Mouse (Mus musculus): Measurements from ENCODE around the gene Gnb1.
A peak's percentile ranks its signal among the peaks of the same experiment; 100 is the strongest.

Gnb1 gene

DNA sequence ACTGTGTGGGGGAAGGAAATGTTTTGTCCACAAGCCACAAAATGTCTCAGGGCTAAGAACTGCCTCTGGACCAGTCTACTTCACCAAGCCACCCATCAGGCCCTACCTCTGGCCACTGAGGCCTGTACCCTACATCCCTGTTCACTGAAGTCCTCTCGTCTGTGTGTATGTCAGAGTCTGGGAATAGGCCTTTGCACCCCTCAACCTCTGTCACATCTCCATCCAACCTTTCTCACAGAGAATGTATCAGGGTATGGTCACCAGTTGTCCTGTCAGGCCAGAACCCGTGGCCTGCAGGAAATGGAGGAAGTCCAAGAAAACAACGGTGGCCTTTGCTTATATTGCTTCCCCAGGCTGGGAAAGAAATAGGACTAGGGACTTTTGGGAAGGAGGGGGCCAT is 5.6 kb upstream of the Gnb1 start:
- no peak for DNase-seq (ENCODE audit: low spot score)

DNA sequence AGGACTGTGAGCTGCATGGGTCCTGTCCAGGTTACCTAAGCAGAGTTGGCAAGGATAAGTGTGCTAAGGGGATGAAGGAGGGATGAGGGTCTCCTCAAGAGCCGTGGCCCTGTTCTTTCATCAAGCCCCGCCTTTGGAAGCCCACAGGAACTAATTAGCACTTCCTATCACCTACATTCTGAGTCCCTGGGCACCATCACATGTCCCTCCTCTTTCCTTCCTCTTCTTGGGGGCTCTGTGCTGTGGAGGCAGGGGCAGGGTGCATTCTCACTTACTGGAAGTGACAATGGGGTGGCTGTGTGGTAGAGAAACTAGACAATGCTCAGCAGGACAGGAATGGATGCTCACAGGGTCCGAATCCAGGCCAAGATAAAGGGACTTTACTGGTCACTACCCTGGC is 3.4 kb upstream of the Gnb1 start:
- DNase-seq (ENCODE audit: low spot score): no peak

GRCm38 (mm10) chr4:155488232-155489025 is 2.7 kb upstream of the Gnb1 start:
- no peak for DNase-seq (ENCODE audit: low spot score)

DNA sequence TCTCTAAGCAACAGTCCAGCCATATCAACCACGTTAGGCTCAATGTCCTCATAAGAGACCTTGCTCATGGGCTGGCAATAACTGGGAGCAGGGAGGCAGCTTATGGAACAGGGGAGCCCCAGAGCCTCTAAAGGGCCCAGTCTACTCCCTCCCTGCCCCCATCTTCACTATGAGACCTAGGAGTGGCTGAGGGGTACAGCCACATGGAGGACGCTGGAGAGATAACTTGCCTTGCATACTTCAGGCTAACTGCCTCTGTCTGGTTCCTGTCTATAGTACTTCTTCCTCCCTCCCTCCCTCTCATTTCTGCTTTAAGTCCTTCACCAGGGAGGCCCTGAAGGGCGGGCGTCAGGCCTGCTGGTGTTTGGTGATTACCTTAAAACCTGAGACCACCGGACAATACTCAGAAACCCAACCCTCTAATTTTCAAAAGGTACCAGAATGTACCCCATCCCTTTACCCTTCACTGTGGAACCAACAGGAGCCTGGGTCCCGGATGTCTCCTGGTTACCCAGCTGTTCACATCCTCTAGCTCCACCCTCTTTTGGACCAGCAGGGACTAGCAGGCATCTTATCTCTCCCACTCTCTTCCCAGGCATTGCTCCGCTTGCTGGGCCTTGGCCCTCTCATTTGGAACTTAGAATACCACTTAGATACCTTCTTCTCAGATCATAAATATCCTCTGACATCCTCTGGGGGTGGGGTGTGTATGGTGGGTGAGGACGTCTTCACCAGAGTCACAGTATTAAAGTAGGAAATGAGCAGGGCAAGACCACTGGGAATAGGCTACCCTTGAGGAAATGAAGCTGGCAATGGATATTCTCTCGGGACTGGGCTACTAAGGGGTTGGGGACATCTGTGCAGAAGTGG is 1.8 kb upstream of the Gnb1 start:
- DNase-seq (ENCODE audit: low spot score): no peak

GRCm38 (mm10) chr4:155490456-155490855 is 705 bp upstream of the Gnb1 start:
- no peak for DNase-seq (ENCODE audit: low spot score)

DNA sequence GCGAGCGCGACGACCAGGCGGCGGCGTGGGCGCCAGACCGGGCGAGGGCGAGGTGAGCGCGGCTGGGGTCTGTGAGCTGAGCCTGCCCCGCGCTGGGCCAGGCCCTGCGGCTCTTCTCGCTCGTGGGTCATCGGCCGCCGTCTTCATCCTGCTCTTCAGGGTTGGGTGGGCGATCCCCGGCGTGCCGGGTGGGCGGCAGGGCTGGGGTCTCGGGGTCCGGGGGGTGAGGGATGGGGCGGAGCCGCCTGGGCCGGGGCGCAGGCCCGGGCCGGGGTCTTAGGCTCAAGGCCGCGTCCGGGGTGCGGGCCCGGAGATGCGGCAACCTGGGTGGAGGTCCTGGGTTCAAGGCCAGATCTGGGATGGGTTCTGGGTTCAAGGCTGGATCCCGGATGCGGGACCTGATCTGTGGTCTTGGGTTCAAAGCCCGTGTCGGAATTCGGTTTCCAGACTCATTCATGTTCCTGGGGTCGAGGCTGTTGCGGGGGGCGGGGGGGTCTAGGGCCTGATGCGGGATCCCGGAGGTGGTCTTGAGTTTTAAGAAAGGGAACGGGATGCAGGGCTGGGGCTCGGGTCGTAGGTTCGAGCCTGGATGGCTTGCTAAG is 469 bp downstream of the Gnb1 start:
- DNase-seq (ENCODE audit: low spot score): peak; percentile 50

DNA sequence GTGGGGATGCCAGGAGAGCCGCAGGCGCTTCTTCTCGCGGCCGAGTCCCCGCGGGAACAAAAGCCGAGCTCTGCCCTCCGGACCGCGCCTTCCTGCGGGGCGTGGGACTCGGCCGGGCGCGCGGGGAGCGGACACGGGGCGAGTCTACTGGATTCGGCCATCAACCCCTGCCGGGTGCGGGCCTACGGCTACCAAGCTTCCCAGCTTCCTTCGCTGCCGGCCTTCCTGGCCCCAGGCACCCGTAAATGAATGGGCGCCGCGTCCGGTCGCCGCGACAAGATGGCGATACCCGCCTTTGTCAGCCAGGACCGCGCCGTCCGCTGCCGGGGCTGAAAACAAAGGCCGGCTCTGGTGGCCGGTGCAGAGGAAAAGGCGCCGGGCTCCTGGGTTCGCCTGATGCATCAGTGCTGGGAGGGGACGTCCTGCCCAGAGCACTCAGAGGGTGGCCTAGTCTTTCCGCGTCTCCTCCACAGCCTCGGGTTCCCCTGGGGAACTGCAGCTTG is 1.0 kb downstream of the Gnb1 start:
- DNase-seq (ENCODE audit: low spot score): peak; percentile 70

DNA sequence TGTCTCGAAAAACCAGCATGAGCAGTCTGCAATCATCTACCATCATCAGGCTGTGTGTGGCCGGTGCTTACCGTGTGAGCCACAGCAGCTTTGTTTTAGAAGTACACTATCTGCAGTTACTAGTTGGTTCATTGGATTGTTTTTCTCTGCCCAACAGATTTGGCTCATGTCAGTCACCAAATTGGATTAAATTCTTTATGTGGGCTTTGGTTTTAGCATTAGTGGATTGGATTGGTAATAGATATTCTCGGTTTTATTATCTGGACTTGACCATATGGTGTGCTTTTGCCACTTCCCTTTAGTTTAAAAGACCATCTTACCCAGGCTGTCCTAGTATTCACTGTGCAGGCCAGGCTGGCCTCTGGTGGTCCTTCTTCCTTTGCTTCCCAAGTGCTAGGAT is 3.7 kb downstream of the Gnb1 start:
- DNase-seq (ENCODE audit: low spot score): no peak

DNA sequence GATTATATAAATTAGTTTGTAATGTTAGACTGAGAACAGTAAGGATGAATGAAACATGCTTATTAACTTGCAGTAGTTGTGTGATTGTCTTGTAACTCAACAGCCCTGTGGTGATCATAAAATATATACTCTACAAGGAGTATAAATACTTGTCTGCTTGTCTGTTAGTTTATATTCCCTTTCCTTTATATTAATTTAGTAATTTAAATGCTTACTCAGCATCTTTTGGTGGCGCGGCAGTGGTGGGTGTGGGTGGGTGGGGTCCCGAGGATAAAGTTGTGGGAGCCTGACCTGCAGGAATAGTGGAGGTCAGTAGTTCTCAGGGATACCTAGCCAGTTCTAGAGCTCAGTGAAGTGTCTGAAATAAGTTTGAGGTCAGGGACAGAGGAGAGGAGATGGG is 6.8 kb downstream of the Gnb1 start:
- DNase-seq (ENCODE audit: low spot score): no peak

DNA sequence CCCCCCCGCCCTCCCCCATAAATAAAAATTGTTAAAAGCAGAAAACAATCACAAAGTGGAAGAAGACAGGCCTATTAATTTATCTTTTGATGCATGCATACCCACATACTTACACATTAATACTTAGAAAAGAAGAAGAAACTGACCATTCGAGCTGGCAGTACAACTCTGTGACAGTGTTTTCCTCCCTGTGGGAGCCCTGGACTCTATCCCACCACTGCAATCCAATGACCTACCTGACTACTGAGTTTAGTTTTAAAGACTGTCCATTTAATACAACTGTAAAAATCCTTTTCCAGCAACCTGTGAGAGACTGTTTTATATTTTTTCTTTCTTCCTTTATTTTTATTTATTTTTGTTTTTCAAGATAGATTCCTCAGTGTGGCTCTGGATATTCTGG is 10.0 kb downstream of the Gnb1 start:
- no peak for DNase-seq (ENCODE audit: low spot score)

GRCm38 (mm10) chr4:155505067-155505466 is 13.9 kb downstream of the Gnb1 start:
- DNase-seq (ENCODE audit: low spot score): no peak

DNA sequence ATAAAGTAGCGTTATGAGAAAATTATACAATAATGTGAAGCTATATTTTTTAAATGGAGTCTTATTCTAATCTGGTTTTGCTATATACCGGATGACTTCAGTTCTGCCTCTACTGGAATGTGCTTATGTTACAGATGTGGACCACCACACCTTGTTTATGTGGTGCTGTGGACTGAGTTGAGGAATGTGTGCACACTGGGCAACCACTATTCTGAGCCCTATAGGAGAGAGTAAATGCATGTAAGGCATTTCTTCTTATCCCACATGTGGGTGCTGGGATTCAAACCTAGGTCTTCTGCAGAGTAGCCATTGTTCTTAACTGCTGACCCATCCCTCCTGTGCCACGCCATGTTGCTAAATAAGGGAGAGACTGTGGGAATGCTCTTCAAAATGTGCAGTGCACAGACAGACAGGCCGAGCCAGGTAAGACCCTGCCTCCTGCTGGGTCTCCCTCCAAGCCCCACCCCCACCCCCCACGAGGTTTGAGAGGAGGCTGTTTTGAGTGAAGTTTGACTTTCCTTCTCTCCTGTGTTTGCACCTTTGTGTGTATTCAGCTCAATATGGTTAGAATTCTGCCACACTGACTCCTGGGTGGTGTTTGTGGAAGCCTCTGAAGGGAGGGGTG is 14.6 kb downstream of the Gnb1 start:
- no peak for DNase-seq (ENCODE audit: low spot score)

GRCm38 (mm10) chr4:155508614-155509013 is 17.5 kb downstream of the Gnb1 start:
- DNase-seq (ENCODE audit: low spot score): no peak

DNA sequence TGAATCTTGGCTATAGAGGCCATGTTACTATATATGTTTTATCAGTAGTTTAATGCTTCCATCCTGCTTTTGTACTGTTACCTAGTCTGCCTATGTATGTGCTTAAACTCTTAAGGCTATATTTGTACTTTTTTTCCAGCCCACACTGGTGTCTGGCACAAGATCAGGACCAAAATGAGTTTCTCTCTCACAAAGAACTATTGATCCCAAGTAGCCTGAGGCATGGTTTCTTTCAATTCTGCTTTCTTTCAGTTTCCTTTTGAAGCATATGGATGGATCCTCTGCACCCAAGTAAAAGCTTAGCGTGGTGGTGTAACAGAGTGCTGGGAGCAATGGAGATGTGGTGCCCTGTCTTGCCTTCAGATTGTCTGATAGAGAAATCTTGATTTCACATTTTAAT is 19.8 kb downstream of the Gnb1 start:
- DNase-seq (ENCODE audit: low spot score): no peak

- no peak for DNase-seq (ENCODE audit: low spot score)
These were observed 23.6 kb downstream of the Gnb1 start for GRCm38 (mm10) chr4:155514810-155515209.

- no peak for DNase-seq (ENCODE audit: low spot score)
These were observed 26.9 kb downstream of the Gnb1 start for GRCm38 (mm10) chr4:155517948-155518517.

GRCm38 (mm10) chr4:155522327-155522726 is 31.2 kb downstream of the Gnb1 start:
- DNase-seq (ENCODE audit: low spot score): no peak

DNA sequence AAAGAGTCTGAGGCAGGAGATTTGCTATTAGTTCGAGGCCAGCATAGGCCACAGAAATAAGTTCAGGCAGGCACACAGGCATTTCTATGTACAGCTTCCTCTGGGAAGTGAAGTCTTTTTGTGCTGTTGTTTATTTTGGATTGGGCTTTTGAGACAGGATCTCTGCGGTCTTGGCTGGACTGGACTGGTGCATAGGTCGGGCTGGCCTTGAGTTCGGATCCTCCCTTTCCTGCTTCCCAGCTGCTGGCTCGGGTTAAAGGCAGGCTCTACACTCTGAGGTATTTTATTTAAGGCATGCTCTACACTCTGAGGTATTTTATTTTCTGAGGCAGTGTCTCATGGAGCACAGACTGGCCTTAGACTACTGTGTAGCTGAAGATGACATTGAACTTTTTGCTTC is 34.6 kb downstream of the Gnb1 start:
- no peak for DNase-seq (ENCODE audit: low spot score)

DNA sequence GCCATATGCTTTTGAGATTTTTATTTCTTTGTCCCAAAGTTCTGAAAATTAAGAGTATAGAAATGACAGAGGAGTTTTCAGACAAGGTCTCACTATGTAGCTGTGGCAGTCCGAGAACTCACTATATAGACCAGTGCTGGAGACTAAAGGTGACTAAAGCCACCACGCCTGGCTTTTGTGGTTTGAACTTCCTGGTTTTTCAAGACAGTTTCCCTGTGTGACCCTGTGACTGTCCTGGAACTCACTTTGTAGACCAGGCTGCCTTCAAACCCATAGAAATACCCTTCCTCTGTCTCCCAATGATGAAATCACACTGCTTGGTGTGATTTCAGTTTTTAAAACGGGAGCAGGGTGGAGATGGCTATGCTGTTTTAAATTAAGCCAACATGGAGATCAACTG is 38.1 kb downstream of the Gnb1 start:
- no peak for DNase-seq (ENCODE audit: low spot score)

DNA sequence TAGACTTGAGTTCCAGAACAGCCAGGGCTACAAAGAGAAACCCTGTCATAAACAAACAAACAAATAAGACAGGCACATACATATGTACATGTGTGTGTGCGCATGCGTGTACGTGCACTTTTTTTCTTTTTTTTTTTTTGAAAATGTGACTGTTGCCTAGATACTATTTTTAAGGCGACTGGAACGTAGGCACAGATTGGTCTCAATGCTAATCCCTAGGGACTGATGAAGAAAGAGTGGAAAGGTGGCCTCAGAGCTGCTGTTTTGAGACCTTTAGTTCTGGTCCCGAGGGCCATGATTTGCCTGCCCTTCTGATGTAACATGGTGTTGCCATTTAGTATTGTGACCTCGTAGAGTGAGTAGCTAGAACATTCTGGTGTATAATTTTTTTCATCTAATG is 58.8 kb downstream of the Gnb1 start:
- DNase-seq (ENCODE audit: low spot score): no peak

DNA sequence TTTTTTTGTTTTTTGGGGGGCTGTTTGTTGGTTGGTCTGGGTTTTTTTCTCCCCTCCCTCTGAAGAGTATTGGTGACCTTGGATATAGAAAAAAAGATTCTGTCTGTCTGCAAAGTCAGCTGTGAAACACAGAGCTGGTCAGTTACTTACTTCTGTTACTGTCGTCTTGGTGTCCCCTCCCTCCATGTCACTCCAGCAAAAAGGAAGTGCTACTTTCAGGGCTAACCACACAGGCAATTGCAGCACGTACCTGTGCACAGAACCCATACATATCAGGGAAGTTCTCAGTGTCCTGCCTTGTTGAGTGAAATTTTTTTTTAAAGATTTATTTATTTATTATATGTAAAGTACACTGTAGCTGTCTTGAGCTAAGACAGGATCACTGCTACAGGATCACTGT is 59.3 kb downstream of the Gnb1 start:
- DNase-seq (ENCODE audit: low spot score): no peak

DNA sequence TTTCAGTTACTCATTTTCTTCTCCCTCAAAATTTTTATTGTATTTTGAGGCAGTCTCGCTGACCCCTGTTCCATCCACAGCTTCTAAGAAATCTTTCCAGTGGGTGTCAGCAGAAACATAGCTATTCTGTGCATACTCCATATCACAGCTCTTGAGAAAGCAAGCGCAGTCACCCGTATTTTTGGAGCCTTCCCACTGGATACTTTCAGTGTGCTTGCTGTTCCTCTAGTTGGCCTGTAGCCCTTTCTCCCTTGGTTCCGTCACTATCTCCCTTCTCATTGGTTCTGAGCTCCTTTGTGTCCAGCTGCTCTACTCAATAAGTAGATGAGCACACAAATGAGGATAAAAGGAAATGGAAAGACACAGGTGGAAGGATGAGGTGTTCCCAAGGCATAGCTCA is 59.9 kb downstream of the Gnb1 start:
- no peak for DNase-seq (ENCODE audit: low spot score)

Data from embryo, embryonic 10 days (tissue).